Mouse (Mus musculus): ENCODE results near the gene Accs.

DNA sequence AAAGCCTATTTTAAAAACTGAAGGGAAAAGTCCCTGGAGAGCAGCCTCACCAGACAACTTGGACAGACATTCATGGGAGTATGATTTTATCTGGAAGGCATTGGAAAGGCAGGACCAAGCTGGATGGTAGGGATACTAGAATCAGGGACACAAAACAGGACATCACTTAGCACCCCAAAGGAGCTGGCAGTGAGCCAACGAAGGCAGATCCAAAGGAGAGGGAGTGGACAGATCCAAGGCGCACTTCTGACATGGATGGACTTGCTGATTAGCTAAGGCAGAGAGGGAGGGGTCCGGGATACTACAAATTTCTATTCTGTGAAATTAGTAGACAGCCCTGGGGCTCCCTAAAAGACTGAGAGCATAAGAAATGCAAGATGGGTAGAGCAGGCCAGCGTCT, 44.2 kb downstream of the Accs start:
- no peak for TF ChIP-seq POLR2A (IDR thresholded peaks at IDR 0.05; ENCODE audit: extremely low read depth, insufficient read depth, low read length)
- no peak for TF ChIP-seq CTCF (IDR thresholded peaks at IDR 0.05; ENCODE audit: low read depth, low read length)
